Mouse (Mus musculus) thymus, postnatal 14 days (tissue): ENCODE results near the gene Abcb1a.
"Not testable (repeated sequence)": the region's sequence is repeated elsewhere in the genome, so short reads cannot be mapped to it uniquely, and the experiment has no call there.

Experiments used
- DNase-seq: peaks from one replicate; pipeline ENCODE4 v3.0.0; 2021

Abcb1a gene

DNA sequence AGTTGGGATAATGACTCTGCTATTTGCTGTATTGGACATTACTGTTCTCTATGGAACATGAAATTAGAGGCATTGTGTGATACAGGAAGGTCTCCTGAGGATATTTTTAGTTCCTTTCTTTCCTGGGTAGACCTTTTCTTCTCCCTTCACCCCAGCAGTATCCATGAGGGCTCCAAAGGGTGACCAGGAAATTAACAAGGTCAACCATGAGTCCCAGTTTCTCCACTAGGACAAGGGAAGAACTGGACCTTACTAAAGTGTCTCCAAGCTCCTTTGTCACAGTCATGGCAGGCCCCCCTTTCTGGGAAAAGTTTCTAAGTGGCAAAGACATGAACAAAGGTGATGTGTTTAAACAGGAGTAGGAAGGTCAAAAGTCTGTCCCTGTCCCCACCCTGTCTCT lies 72.8 kb downstream of the Abcb1a start:
- DNase-seq: no peak

DNA sequence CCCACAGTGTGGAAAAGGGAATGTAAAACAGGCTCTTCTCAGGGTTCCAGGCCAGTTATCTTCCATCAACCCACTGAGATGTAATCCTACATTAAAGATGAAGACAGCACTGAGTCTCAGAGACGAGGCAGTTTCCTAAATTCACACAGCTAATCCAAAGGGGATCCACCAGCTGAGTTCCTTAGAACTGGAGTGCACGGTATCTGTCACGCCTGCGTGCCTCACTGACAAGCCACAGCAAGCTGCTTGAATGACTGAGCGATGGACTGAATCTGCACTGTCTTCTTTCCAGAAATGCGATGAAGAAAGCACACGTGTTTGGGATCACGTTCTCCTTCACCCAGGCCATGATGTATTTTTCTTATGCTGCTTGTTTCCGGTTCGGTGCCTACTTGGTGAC lies 73.4 kb downstream of the Abcb1a start:
- not testable (repeated sequence) for DNase-seq

DNA sequence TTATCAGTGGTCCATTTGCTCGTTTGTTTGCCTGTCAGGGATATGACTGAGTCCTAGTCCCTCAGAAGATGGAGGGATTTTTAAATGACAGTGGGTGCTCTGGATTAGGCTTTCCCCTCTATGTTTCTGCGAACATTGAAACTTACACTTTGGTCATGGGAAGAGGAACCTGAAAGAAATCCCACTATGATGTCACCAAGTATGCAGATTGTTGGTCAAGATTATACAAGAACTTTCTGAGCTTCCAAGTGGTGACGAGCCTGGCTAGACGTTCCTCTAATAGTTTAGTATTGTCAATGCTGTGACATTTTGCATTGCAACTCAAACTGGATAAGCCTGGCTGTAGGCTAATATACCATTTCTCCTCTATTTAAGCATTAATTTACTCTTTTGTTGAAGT lies 76.5 kb downstream of the Abcb1a start:
- no peak for DNase-seq

DNA sequence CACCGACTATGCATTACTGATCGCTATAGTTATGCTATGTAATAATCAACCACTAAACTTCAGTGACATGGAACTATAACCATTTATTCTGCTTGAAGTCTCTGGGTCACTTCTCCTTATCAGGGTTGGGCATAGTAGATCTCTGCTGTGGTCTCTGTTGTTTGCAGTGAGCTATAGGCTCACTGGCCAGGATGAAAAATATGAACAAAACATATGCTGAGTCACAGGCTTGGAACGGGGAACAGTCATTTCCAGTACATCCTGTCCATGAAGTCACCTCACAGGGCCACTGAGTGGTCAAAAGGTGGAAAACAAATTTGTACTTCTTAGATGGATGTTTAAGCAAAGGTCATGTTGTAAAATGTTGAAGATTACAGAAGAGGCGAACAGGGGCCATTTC lies 77.2 kb downstream of the Abcb1a start:
- DNase-seq: no peak

DNA sequence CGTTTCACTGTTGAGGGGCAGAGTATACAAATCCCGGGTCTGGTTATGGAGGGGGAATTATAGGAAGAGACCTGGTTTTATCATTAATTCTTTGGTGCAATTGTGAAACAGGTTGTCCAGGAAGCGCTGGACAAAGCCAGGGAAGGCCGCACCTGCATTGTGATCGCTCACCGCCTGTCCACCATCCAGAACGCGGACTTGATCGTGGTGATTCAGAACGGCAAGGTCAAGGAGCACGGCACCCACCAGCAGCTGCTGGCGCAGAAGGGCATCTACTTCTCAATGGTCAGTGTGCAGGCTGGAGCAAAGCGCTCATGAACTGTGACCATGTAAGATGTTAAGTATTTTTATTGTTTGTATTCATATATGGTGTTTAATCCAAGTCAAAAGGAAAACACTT lies 87.4 kb downstream of the Abcb1a start:
- DNase-seq: not testable (repeated sequence)

DNA sequence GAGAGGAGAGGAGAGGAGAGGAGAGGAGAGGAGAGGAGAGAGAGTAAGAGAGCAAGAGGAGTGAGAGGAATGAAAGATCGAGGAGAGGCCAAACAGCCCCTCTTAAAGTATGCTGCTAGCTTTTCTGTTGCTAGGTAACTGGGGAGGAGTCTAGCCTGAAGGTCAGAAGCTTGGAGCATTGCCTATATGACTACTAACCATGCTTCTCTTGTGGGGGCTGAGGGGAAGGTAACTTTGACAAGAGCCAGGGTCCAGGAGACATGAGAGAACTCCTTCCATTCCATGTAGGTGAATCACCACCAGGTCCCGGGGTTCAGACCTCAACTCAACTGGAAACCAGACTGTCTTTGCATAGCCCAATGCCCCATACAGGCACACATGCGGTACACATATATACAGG lies 113.0 kb downstream of the Abcb1a start:
- no peak for DNase-seq

DNA sequence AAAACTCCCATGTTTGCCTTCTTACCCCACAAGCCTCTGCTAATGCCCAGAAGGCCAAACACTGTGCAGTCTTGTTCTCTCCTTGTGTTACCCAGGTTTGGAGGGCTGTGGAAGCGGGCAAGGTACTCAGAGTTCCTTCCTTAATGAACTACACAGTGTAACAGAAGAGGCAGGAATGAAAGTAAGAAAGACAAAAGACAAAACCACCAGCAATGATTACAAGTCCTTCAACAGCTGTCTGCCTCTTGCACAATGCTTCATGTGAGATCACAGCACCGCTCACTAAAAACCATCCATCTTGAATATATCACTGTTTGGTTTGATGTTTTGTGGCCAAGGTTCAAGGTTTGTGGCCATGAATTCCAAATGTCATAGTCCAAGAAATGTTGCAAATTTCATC lies 118.4 kb downstream of the Abcb1a start:
- no peak for DNase-seq

DNA sequence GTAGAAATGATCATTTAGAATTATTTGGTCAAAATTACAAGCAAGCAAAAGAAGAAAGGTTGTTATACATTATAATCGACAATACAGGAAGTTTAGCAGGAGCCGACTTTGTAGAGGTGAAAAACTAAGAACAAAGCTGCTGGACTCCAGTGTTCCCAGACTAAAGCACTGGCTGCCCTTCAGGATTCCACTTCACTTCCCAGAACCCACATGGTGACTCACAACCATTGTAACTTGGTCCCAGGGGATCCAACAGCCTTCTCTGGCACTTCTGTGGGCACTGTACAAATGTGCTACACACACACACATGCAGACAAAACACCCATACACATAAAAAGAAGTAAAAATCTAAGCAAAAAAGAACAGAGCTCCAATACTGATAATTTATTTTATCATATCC lies 118.9 kb downstream of the Abcb1a start:
- no peak for DNase-seq

DNA sequence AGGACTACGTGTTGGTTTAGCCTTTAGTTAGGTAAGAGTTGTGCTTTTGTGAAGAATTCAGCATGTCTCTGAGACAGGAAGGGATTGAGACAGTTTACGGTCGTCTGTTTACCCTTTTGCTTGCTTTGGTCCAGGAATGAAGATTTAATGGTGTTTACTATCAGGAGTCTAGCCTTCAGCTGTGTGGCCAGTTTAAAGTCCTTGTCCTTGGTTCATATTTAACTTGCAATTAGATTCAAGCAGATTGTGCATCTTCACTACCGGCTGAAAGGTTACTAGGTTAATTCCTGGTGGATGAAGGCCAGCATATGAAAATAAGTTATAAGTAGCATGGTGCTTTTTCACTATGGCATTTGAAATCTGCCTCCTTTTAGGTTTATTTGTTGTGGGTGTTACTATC lies 132.4 kb downstream of the Abcb1a start:
- no peak for DNase-seq
